Mouse (Mus musculus) CH12.LX (cell line): Measurements from ENCODE around the gene Olfml3. TPM values are rescaled to one million over a fixed set of nuclear protein-coding genes. Genes with fewer than 3 reads are reported as not detected.

Source experiments
- DNase-seq: peaks from one replicate; pipeline ENCODE4 v3.0.0-alpha.2; 2013; ENCODE audit errors: extremely low read depth
- H3K27ac ChIP-seq: 2 replicates; pipeline ENCODE4 v1.5.1; 2012; ENCODE audit warnings: low read depth, mild to moderate bottlenecking, control low read depth, moderate library complexity; ENCODE audit not compliant: insufficient read depth
- H3K27me3 ChIP-seq: replicated peaks from 2 replicates; pipeline ENCODE3; 2012; ENCODE audit warnings: inconsistent platforms
- H3K36me3 ChIP-seq, 2 experiments: replicated peaks in 1 of 2; 2 replicates each; pipeline versions ENCODE3 to v1.6.1; 2012; ENCODE audit warnings: inconsistent platforms in 1 of 2, low read length in 1 of 2, mild to moderate bottlenecking in 1 of 2, mixed read lengths in 1 of 2, moderate library complexity in 1 of 2; ENCODE audit not compliant: control insufficient read depth in 1 of 2, insufficient read depth in 1 of 2
- H3K4me1 ChIP-seq, 2 experiments: 2 replicates each; pipeline ENCODE4 v1.6.1; 2012; ENCODE audit warnings: inconsistent platforms in 1 of 2, moderate library complexity in 1 of 2; ENCODE audit not compliant: insufficient read depth in 2 of 2, control insufficient read depth in 1 of 2
- H3K4me2 ChIP-seq: 2 replicates; pipeline ENCODE4 v1.6.1; 2012; ENCODE audit warnings: low read depth, mild to moderate bottlenecking, control low read depth; ENCODE audit not compliant: poor library complexity, insufficient read depth, severe bottlenecking
- H3K4me3 ChIP-seq, 3 experiments: fragments of 150-350 bp in 1 of 3; sonication (generic) in 1 of 3; replicated peaks in 1 of 3; 2 replicates each; pipeline versions ENCODE3 to v1.5.1; 2011 to 2012; ENCODE audit warnings: low read depth in 2 of 3, low read length in 2 of 3, mild to moderate bottlenecking in 2 of 3, moderate library complexity in 2 of 3, control low read depth in 1 of 3, improper control_type of control experiment in 1 of 3, inconsistent platforms in 1 of 3, mixed read lengths in 1 of 3; ENCODE audit not compliant: poor library complexity in 1 of 3
- H3K79me2 ChIP-seq: replicated peaks from 2 replicates; pipeline ENCODE4 v1.6.1; 2012; ENCODE audit warnings: mild to moderate bottlenecking, moderate library complexity; ENCODE audit not compliant: control insufficient read depth, poor library complexity, insufficient read depth, severe bottlenecking; ENCODE audit errors: extremely low read depth
- H3K9ac ChIP-seq: 2 replicates; pipeline ENCODE4 v1.6.1; 2012; ENCODE audit warnings: low read depth, mild to moderate bottlenecking, control low read depth, moderate library complexity; ENCODE audit not compliant: insufficient read depth
- H3K9me3 ChIP-seq: replicated peaks from 2 replicates; pipeline ENCODE3; 2012; ENCODE audit warnings: low read length, inconsistent platforms, mixed read lengths
- BHLHE40 ChIP-seq: IDR thresholded peaks from 2 replicates; pipeline ENCODE4 v1.6.1; 2011; ENCODE audit warnings: mild to moderate bottlenecking, low read depth, low read length, improper control_type of control experiment
- CHD1 ChIP-seq: IDR thresholded peaks from 2 replicates; pipeline ENCODE4 v1.6.1; 2012; ENCODE audit warnings: low read depth, low read length, improper control_type of control experiment, inconsistent platforms
- CHD2 ChIP-seq: IDR thresholded peaks from 2 replicates; pipeline ENCODE4 v1.6.1; 2011; ENCODE audit warnings: low read length, improper control_type of control experiment
- CTCF ChIP-seq, 2 experiments: IDR thresholded peaks in 1 of 2; conservative IDR thresholded peaks in 1 of 2; 2 replicates each; pipeline ENCODE4 v1.5.1; 2011 to 2012; ENCODE audit warnings: low read depth in 2 of 2, low read length in 2 of 2, improper control_type of control experiment in 1 of 2, inconsistent platforms in 1 of 2, mild to moderate bottlenecking in 1 of 2, moderate library complexity in 1 of 2
- ELF1 ChIP-seq: IDR thresholded peaks from 2 replicates; pipeline ENCODE4 v1.6.1; 2014; ENCODE audit warnings: low read depth, mild to moderate bottlenecking, inconsistent platforms, low read length, improper control_type of control experiment
- ETS1 ChIP-seq: conservative IDR thresholded peaks from 2 replicates; pipeline ENCODE4 v1.6.1; 2012; ENCODE audit warnings: low read depth, mild to moderate bottlenecking, inconsistent platforms, low read length, improper control_type of control experiment, moderate library complexity
- GABPA ChIP-seq: IDR thresholded peaks from 2 replicates; pipeline ENCODE4 v1.6.1; 2012; ENCODE audit warnings: low read depth, low read length, improper control_type of control experiment, inconsistent platforms; ENCODE audit not compliant: insufficient replicate concordance
- HCFC1 ChIP-seq: IDR thresholded peaks from 2 replicates; pipeline ENCODE4 v1.6.1; 2012; ENCODE audit warnings: low read depth, mild to moderate bottlenecking, inconsistent platforms, low read length, improper control_type of control experiment
- IRF4 ChIP-seq: IDR thresholded peaks from 2 replicates; pipeline ENCODE4 v1.6.1; 2014; ENCODE audit warnings: low read depth, mild to moderate bottlenecking, inconsistent platforms, low read length, improper control_type of control experiment
- JUN ChIP-seq: IDR thresholded peaks from 2 replicates; pipeline ENCODE4 v1.6.1; 2011; ENCODE audit warnings: low read depth, mild to moderate bottlenecking, low read length, improper control_type of control experiment, moderate library complexity; ENCODE audit not compliant: insufficient read depth
- MAFK ChIP-seq: IDR thresholded peaks from 2 replicates; pipeline ENCODE4 v1.6.1; 2011; ENCODE audit warnings: low read length, improper control_type of control experiment; ENCODE audit not compliant: insufficient replicate concordance
- MAX ChIP-seq: IDR thresholded peaks from 2 replicates; pipeline ENCODE4 v1.6.1; 2011; ENCODE audit warnings: low read length, improper control_type of control experiment
- MXI1 ChIP-seq: IDR thresholded peaks from 2 replicates; pipeline ENCODE4 v1.6.1; 2011; ENCODE audit warnings: mild to moderate bottlenecking, low read depth, low read length, improper control_type of control experiment
- MYC ChIP-seq: IDR thresholded peaks from 2 replicates; pipeline ENCODE4 v1.6.1; 2011; ENCODE audit warnings: low read depth, mild to moderate bottlenecking, improper control_type of control experiment, low read length
- NELFE ChIP-seq: IDR thresholded peaks from 2 replicates; pipeline ENCODE4 v1.6.1; 2011; ENCODE audit warnings: low read depth, low read length, improper control_type of control experiment
- NRF1 ChIP-seq: IDR thresholded peaks from 2 replicates; pipeline ENCODE4 v1.6.1; 2014; ENCODE audit warnings: low read depth, mild to moderate bottlenecking, inconsistent platforms, low read length, improper control_type of control experiment, moderate library complexity
- POLR2AphosphoS2 ChIP-seq: IDR thresholded peaks from 2 replicates; pipeline ENCODE4 v1.6.1; 2011; ENCODE audit warnings: low read depth, low read length, improper control_type of control experiment
- TBP ChIP-seq: conservative IDR thresholded peaks from 2 replicates; pipeline ENCODE4 v1.6.1; 2011; ENCODE audit warnings: low read depth, low read length, improper control_type of control experiment
- TCF12 ChIP-seq: IDR thresholded peaks from 2 replicates; pipeline ENCODE4 v1.6.1; 2014; ENCODE audit warnings: low read depth, mild to moderate bottlenecking, inconsistent platforms, low read length, improper control_type of control experiment
- ZC3H11A ChIP-seq: IDR thresholded peaks from 2 replicates; pipeline ENCODE4 v1.6.1; 2012; ENCODE audit warnings: low read depth, mild to moderate bottlenecking, inconsistent platforms, low read length, improper control_type of control experiment
- ZNF384 ChIP-seq: IDR thresholded peaks from 2 replicates; pipeline ENCODE4 v1.6.1; 2012; ENCODE audit warnings: low read depth, low read length, improper control_type of control experiment, inconsistent platforms
- dilution Hi-C: fragments of 300-500 bp; cut with MboI; formaldehyde crosslinking; loops from 2 replicates; pipeline ENCODE4 v1.14.3; 2020; ENCODE audit warnings: low sequenced_read_pairs; ENCODE audit not compliant: extremely low pct_unique_long_range_greater_than_20kb, extremely low pct_ligation_motif_present
- in situ Hi-C: fragments of 300-500 bp; cut with MboI; formaldehyde crosslinking; loops from 3 replicates; pipeline ENCODE4 v1.14.3; 2019; ENCODE audit warnings: low sequenced_read_pairs, low pct_ligation_motif_present, low pct_unique_long_range_greater_than_20kb, mixed read lengths
- polyA plus RNA-seq: library from polyadenylated mRNA; unstranded; fragments of >175 nt; gene quantifications from 2 replicates; pipeline ENCODE4 v1.2.1, GENCODE M21; 2012; ENCODE audit warnings: low read depth; ENCODE audit not compliant: insufficient read length
- total RNA-seq, 2 experiments: library from RNA; depleted of rRNA; stranded (reverse); fragments of 300-350 nt in 1 of 2; fragments of >200 nt in 1 of 2; gene quantifications; 2 replicates each; pipeline ENCODE4 v1.2.3; 2012 to 2014

Gene Olfml3
- total and polyA plus RNA-seq, 3 experiments = 14.0 to 33.3 (median 19.7) TPM

GRCm38 (mm10) chr3:103755351-103755750, 17.6 kb upstream of the Olfml3 start:
- no peaks in the 10 kb centered on the region for H3K9me3 ChIP-seq
- H3K36me3 ChIP-seq = peaks cover 63 to 94% of the 10 kb centered on the region in 2 experiments
- no peak for DNase-seq
- no peaks in the 10 kb centered on the region for H3K27me3 ChIP-seq
- no peaks in the 10 kb centered on the region for H3K4me1 ChIP-seq
- no peak overlapping the region for H3K4me3 ChIP-seq
- dilution Hi-C loops (no loop called here), in situ Hi-C loops (no loop called here)
- no peak for TF ChIP-seq CHD2
- no peak for TF ChIP-seq MYC
- no peak for TF ChIP-seq NELFE
- TF ChIP-seq HCFC1 = no peak
- no peak for TF ChIP-seq MAFK
- TF ChIP-seq CHD1 = no peak
- TF ChIP-seq JUN = no peak
- TF ChIP-seq MAX = no peak
- no peak for TF ChIP-seq TBP
- TF ChIP-seq MXI1 = no peak
- TF ChIP-seq CTCF (conservative IDR thresholded peaks at IDR 0.05 in 1 of 2, IDR thresholded peaks at IDR 0.05 in 1 of 2; ENCODE audit: low read depth in 2 of 2, low read length in 2 of 2) = no peak
- TF ChIP-seq NRF1 = no peak
- no peak for TF ChIP-seq GABPA
- TF ChIP-seq BHLHE40 = no peak
- no peak for TF ChIP-seq POLR2AphosphoS2
- no peak for TF ChIP-seq ELF1
- no peak for TF ChIP-seq ZC3H11A
- no peak for TF ChIP-seq IRF4
- TF ChIP-seq TCF12 = no peak
- no peak for TF ChIP-seq ETS1
- H3K79me2 ChIP-seq = no peaks in the 10 kb centered on the region; the same call in 1 of the 2 replicates
- H3K9ac ChIP-seq = no peak overlapping the region
- no peak overlapping the region for H3K27ac ChIP-seq
- H3K4me2 ChIP-seq = no peak overlapping the region

DNA sequence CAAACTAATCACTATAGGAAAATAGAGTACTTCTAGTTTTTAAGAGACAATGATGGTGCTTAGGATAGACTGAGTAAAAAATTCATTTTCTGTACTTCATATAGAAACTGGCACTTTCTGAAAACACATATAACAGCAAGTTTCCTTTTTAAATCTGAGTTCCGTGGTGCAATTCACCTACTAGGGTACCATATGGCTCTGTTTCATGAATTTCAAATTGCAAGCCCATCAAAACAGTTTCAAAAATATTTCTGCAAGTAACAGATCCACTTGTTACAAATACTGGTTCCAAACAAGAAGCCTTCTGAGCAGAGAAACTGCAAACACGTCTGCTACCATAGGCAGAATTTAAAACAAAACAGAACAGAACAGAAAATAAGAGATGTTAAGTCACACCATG, 13.8 kb upstream of the Olfml3 start:
- no peaks in the 10 kb centered on the region for H3K27me3 ChIP-seq
- no peak overlapping the region for H3K9ac ChIP-seq
- in situ Hi-C loops = loop anchor here (5.0 kb wide), 1 partner anchor 36 kb away; no protein-coding TSS in a partner anchor
- DNase-seq = no peak
- no peaks in the 10 kb centered on the region for H3K79me2 ChIP-seq
- peaks cover 3 to 9% of the 10 kb centered on the region in 2 experiments; a peak in 2 of 4 replicates for H3K4me1 ChIP-seq
- no peak overlapping the region for H3K4me3 ChIP-seq
- H3K9me3 ChIP-seq = no peaks in the 10 kb centered on the region
- no peak overlapping the region for H3K27ac ChIP-seq
- dilution Hi-C loops = no loop called here
- peaks cover 64 to 95% of the 10 kb centered on the region in 2 experiments for H3K36me3 ChIP-seq
- TF ChIP-seq ZNF384 (no peak), POLR2AphosphoS2 (no peak)
- no peak overlapping the region for H3K4me2 ChIP-seq
